Mouse (Mus musculus) pancreas, adult 10 weeks (tissue): ENCODE measurements around the gene Olfr304. TPM values are rescaled to one million over a fixed set of nuclear protein-coding genes. Genes with fewer than 3 reads are reported as not detected.

Source experiments
- polyA plus RNA-seq: library from polyadenylated mRNA; stranded (reverse); fragments of 350-450 nt; fragmentation: Illumina TruSeq; extraction: RNeasy Lipid Tissue Mini Kit (QIAGEN cat#74804); gene quantifications from one replicate; pipeline ENCODE4 v1.2.3, GENCODE M21; 2015; ENCODE audit warnings: low read depth, low replicate concordance; ENCODE audit not compliant: insufficient read depth

The Olfr304 gene
- not detected for polyA plus RNA-seq

DNA sequence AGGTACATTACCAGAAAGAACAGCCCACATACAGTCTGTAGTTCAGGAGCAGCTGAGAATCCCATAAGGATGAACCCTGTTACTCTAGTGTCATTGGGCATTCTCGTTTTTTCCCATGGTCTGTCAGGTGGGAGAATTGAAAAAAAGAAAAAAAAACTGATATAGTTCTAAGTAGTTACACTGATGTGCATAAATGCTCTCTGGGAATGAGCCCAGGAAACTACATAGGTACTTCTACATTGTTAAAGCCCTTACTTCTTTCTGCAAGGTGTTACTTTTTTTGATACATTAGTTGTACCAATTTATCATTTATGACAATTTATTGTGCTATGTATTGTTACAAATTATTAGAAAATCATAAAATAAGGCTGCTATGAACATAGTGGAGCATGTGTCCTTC, at the start of gene Olfr304:
TSS of gene Olfr304 (minus strand) at position 101 of the 400 bp plus-strand sequence.

DNA sequence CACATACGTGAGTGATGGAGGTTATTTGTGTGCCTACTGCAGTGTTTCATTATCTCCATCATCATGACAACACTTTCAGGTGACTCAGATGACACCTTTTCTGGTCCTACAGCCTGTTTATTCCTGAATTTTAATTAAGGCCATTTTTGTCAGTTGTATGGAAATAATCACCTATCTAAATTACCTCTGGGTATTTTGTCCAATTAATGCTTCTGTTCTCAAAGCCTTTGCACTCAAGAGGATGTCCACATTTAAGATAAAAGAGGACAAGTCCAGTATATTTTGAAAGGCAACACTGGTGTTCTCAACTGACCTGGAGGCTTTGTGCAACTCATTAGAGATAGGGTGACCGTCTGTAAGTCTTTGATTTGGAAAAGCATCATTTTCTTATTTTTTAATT, 17.1 kb upstream of the Olfr304 start, which contains the start of gene Olfr301:
TSS of gene Olfr301 (plus strand) at position 301 of the 400 bp plus-strand sequence.

DNA sequence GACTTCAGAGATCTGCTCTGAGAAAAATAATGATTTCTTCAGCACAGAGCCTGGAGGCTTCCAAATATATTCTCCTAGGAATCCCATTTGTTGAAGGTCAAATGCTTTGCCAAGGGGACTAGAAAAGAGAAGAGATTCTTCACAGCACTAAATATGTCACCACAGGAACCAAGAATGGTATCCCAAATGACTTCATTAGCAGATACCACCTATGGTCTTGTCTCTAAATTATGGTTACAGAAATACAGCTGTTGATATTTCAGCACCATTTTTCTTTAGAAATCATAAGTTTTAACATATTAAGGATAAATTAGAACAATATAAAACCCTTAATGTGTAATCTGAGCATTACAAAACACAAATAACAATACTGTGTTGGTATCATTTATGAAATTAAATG, 11.2 kb upstream of the Olfr304 start, which contains the start of gene Olfr303:
TSS of gene Olfr303 (minus strand) at position 101 of the 400 bp plus-strand sequence.

DNA sequence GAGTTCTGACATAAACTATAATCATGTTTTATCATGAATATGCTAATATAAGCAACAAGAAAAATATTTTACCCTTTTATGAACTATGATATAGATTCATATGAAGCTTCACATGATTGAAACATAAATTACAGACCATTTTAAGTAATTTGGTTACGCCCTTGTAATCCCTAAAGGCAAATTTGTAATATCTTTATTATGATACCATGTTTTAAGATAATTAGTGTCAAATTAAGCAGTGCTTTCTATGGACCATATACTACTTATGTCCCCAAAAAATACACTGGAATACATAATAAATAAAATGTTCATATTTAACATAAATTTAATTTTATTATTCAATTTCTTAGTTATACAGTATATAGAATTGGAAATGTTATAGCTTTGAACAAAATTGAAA, 19.6 kb downstream of the Olfr304 start, which contains the start of gene Olfr305:
TSS of gene Olfr305 (minus strand) at position 101 of the 400 bp plus-strand sequence.

DNA sequence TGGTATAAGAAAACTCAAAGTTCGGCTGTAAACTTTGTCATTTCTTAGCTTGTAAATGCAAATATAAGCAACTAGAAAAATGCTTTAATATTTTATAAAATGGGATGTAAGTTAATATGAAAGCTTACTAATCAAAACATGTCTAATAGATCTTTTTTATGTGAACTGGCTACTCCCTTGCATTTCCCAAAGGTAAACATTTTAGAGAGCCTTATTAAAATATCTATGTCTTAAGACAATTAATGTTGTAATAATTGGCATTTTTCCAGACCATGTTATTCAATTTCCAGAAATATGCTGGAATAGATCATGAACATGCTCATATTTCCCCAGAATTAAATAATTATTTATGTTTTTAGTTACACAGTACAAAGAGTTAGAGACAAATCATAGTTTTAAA, 49.0 kb downstream of the Olfr304 start, which contains the start of gene Olfr307:
TSS of gene Olfr307 (minus strand) at position 101 of the 400 bp plus-strand sequence.

Other genes starting within 250 kb of the Olfr304 start
- gene Vmn2r75, start 214.9 kb downstream of the Olfr304 start, polyA plus RNA-seq: not detected
- gene Vmn2r76, start 140.3 kb downstream of the Olfr304 start, polyA plus RNA-seq: not detected
- gene Olfr310, start 109.5 kb downstream of the Olfr304 start, polyA plus RNA-seq: not detected
- gene Olfr309, start 73.0 kb downstream of the Olfr304 start, polyA plus RNA-seq: not detected
- gene Olfr308, start 61.0 kb downstream of the Olfr304 start, polyA plus RNA-seq: not detected
- gene Olfr307, start 49.1 kb downstream of the Olfr304 start, polyA plus RNA-seq: not detected
- gene Olfr305, start 19.7 kb downstream of the Olfr304 start, polyA plus RNA-seq: not detected
- gene Olfr303, start 11.1 kb upstream of the Olfr304 start, polyA plus RNA-seq: not detected
- not detected for gene Olfr301, start 17.2 kb upstream of the Olfr304 start, polyA plus RNA-seq
- gene Olfr299, start 73.3 kb upstream of the Olfr304 start, polyA plus RNA-seq: not detected
- gene Olfr298, start 105.8 kb upstream of the Olfr304 start, polyA plus RNA-seq: not detected
- not detected for gene Olfr297, start 133.3 kb upstream of the Olfr304 start, polyA plus RNA-seq
- not detected for gene Olfr295, start 197.2 kb upstream of the Olfr304 start, polyA plus RNA-seq
- gene Olfr294, start 230.0 kb upstream of the Olfr304 start, polyA plus RNA-seq: not detected